Mouse (Mus musculus) embryonic facial prominence, embryonic 14.5 days (tissue): Measurements from ENCODE around the gene Uba3. TPM values are rescaled to one million over a fixed set of nuclear protein-coding genes. Genes with fewer than 3 reads are reported as not detected.
A peak's percentile ranks its signal among the peaks of the same experiment; 100 is the strongest.

ENCODE experiments used
- ATAC-seq: fragments of 200-750 bp; cut with Nextera tagmentation; 2 replicates; pipeline ENCODE4 v1.8.0; 2017; ENCODE audit warnings: low read depth, moderate number of reproducible peaks, moderate TSS enrichment
- DNase-seq: peaks from one replicate; pipeline ENCODE4 v3.0.0-alpha.2; 2015; ENCODE audit warnings: low spot score
- H3K27ac ChIP-seq: fragments of 300-500 bp; sonication (generic); replicated peaks from 2 replicates; pipeline ENCODE4 v1.5.1; 2014; ENCODE audit warnings: low read depth, mild to moderate bottlenecking, low read length, moderate library complexity
- H3K27me3 ChIP-seq: fragments of 300-500 bp; sonication (generic); replicated peaks from 2 replicates; pipeline ENCODE4 v1.6.1; 2014; ENCODE audit warnings: low read length; ENCODE audit not compliant: control insufficient read depth, insufficient read depth
- H3K36me3 ChIP-seq: fragments of 300-500 bp; sonication (generic); 2 replicates; pipeline ENCODE4 v1.6.1; 2014; ENCODE audit warnings: low read length, mixed read lengths; ENCODE audit not compliant: control insufficient read depth, insufficient read depth
- H3K4me1 ChIP-seq: fragments of 300-500 bp; sonication (generic); 2 replicates; pipeline ENCODE4 v1.6.1; 2014; ENCODE audit warnings: antibody characterized with exemption, low read length; ENCODE audit not compliant: control insufficient read depth, insufficient read depth
- H3K4me2 ChIP-seq: fragments of 300-500 bp; sonication (generic); 2 replicates; pipeline ENCODE4 v1.6.1; 2014; ENCODE audit warnings: low read depth, mild to moderate bottlenecking, low read length, moderate library complexity, mixed read lengths
- H3K4me3 ChIP-seq: fragments of 300-500 bp; sonication (generic); 2 replicates; pipeline ENCODE4 v1.5.1; 2014; ENCODE audit warnings: low read depth, mild to moderate bottlenecking, low read length
- H3K9ac ChIP-seq: fragments of 300-500 bp; sonication (generic); 2 replicates; pipeline ENCODE4 v1.6.1; 2014; ENCODE audit warnings: low read depth, mild to moderate bottlenecking, low read length, moderate library complexity, mixed read lengths
- H3K9me3 ChIP-seq: fragments of 300-500 bp; sonication (generic); 2 replicates; pipeline ENCODE4 v1.6.1; 2016; ENCODE audit warnings: low read length; ENCODE audit not compliant: control insufficient read depth
- WGBS: fragments of 180-500 bp; shearing (Covaris S2); extraction: QIAGEN DNeasy Blood & Tissue Kit; methylation state at CpG from one replicate; pipeline ENCODE4 v1.1.7; 2014; 5-methylcytosine and 5-hydroxymethylcytosine counted together
- polyA plus RNA-seq: library from polyadenylated mRNA; unstranded; fragments of >200 nt; fragmentation: Nextera tagmentation; extraction: Ambion mirVana; gene quantifications from 2 replicates; pipeline ENCODE4 v1.2.1, GENCODE M21; 2014

Gene Uba3
- polyA plus RNA-seq, 1 experiment from 2014 or later: 77.7 TPM

DNA sequence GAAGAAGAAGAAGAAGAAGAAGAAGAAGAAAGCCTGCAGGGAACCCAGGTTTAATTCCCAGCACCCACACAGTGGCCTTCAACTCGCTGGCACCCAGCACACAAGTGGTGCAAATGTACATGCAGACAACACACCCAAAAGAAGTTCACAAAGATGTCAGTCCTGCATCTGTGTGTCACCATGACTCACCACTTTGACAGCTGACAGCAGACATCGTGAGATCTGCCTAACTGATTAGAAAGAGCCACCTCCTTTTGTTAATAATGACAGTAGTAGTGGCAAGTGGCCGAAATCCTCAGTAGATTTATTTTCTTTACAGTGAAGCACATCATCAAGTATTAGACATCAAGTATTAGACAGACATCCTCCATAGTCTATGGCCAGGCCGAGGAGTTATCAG lies 1.6 kb upstream of the Uba3 start:
- H3K9me3 ChIP-seq: no peaks in the 10 kb centered on the region
- 76% methylated on average over 4 of the region's 4 CpGs for WGBS

DNA sequence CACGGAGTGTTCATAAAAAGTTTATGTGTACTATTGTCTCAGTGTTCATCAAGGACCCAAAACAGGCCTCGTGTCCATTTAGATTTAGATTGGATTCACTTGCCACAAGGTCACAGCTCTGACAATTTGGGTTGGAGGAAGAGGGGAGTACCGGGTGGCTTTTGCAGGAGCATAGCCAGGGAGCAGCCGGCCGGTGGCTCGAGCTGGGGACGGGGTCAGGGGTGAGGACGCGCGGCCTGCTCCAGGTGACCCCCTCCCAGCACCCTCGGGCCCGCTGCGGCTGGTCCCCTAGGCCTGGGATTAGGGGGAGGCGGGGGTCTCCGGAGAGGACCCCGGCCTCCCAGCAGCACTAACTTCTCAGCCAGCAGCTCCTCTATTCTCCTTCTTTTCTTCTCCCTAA lies 495 bp downstream of the Uba3 start:
- H3K36me3 ChIP-seq: peaks cover 9% of the 10 kb centered on the region; the same call in 1 of the 2 replicates
- H3K4me1 ChIP-seq: peaks cover 14% of the 10 kb centered on the region
- no peaks in the 10 kb centered on the region for H3K9me3 ChIP-seq
- peak overlapping the region; percentile 92 for H3K4me3 ChIP-seq
- H3K27ac ChIP-seq: peak overlapping the region; percentile 90
- peak; percentile 26; the same call in 1 of the 2 replicates for ATAC-seq
- H3K27me3 ChIP-seq: no peaks in the 10 kb centered on the region
- 0% methylated on average over 16 of the region's 16 CpGs for WGBS
- peak overlapping the region; percentile 98 for H3K9ac ChIP-seq
- H3K4me2 ChIP-seq: peak overlapping the region; percentile 81
- no peak for DNase-seq

More for the DNA sequence above, 1.6 kb upstream of the Uba3 start:
- peaks cover 19% of the 10 kb centered on the region for H3K4me1 ChIP-seq
- no peaks in the 10 kb centered on the region for H3K27me3 ChIP-seq
- DNase-seq: no peak
- H3K36me3 ChIP-seq: 0 out of 2 replicates have a peak, but pooled peaks cover 5% of the 10 kb centered on the region
- no peak overlapping the region for H3K9ac ChIP-seq
- H3K4me2 ChIP-seq: no peak overlapping the region
- no peak overlapping the region for H3K4me3 ChIP-seq
- H3K27ac ChIP-seq: no peak overlapping the region
- no peak for ATAC-seq

DNA sequence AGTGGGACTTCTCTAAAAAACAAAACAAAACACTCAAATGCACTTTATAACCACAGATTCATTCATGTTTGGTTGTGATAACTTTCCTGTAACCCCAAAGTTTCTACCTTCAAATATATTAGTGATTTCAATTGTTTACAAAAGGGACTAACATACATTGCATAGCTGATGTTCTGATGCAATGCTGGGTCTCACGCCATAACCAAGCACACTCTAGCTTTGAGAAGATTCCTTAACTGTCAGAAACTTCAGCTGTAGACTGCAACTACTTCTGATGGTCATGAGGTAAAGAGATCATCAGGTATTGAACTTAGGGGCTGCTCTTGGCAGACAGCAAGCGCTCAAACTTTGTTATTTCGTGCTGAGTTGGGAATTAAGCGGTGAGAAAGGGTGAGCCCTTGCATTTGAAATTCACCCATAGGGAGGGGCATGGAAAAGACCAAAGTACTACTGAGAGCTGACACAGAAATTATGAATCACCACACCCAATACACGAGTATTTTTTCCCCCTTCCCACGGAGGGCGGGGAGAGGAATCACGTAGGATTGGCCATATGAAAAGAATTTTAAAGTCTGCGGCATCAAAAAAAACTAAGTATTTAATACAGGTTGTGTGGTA lies 1.1 kb downstream of the Uba3 start:
- ATAC-seq: no peak
- Histone ChIP-seq H3K27ac (0 out of 2 replicates have a peak overlapping the region, but pooled peaks have one; percentile 90), H3K36me3 (peaks cover 9% of the 10 kb centered on the region)

DNA sequence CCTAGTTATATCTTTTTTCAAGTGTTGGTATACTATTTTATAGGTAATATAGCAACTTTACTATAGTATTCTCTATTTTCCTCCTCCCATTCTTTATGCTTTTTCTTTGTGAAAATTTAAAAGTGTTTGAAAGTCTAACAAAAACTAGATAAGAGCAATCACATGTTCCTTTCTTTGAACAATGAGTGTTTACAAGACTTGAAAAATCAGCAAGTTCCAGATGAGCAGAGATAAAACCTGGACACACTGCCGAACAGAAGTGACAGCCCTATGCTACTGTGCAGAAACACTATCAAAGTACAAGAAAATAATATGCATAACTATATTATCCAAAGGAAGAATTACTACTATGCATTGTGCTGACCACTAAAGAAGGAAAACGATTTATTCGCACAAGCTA lies 3.0 kb downstream of the Uba3 start:
- WGBS: 92% methylated on average over 3 of the region's 3 CpGs

More for the DNA sequence above, 1.1 kb downstream of the Uba3 start:
- H3K27me3 ChIP-seq: no peaks in the 10 kb centered on the region
- WGBS: 15% methylated on average over 9 of the region's 9 CpGs
- peaks cover 14% of the 10 kb centered on the region for H3K4me1 ChIP-seq
- peak overlapping the region; percentile 98 for H3K9ac ChIP-seq
- H3K9me3 ChIP-seq: no peaks in the 10 kb centered on the region
- H3K4me3 ChIP-seq: peak overlapping the region; percentile 92
- DNase-seq: no peak
- H3K4me2 ChIP-seq: peak overlapping the region; percentile 81

GRCm38 (mm10) chr6:97200437-97200836 lies 5.0 kb downstream of the Uba3 start:
- Histone ChIP-seq H3K4me3 (no peak overlapping the region), H3K9me3 (no peaks in the 10 kb centered on the region), H3K36me3 (peaks cover 43% of the 10 kb centered on the region), H3K4me2 (no peak overlapping the region), H3K27me3 (no peaks in the 10 kb centered on the region), H3K4me1 (peaks cover 14% of the 10 kb centered on the region), H3K27ac (no peak overlapping the region), H3K9ac (no peak overlapping the region)
- DNase-seq (no peak), ATAC-seq (no peak)
- 40% methylated on average over 3 of the region's 3 CpGs for WGBS

More for the DNA sequence above, 3.0 kb downstream of the Uba3 start:
- ATAC-seq (no peak), DNase-seq (no peak)
- H3K4me1 ChIP-seq: peaks cover 14% of the 10 kb centered on the region
- H3K4me3 ChIP-seq: no peak overlapping the region
- no peaks in the 10 kb centered on the region for H3K27me3 ChIP-seq
- H3K36me3 ChIP-seq: peaks cover 22% of the 10 kb centered on the region
- no peak overlapping the region for H3K27ac ChIP-seq
- H3K9me3 ChIP-seq: no peaks in the 10 kb centered on the region
- H3K9ac ChIP-seq: no peak overlapping the region
- no peak overlapping the region for H3K4me2 ChIP-seq

- ATAC-seq (peak; percentile 66), DNase-seq (peak; percentile 51)
- 9% methylated on average over 11 of the region's 11 CpGs for WGBS
- H3K27me3 ChIP-seq: no peaks in the 10 kb centered on the region
- peak overlapping the region; percentile 99 for H3K4me3 ChIP-seq
- peaks cover 27% of the 10 kb centered on the region for H3K36me3 ChIP-seq
- H3K4me2 ChIP-seq: peak overlapping the region; percentile 60
- no peaks in the 10 kb centered on the region for H3K9me3 ChIP-seq
- peak overlapping the region; percentile 94 for H3K9ac ChIP-seq
- H3K27ac ChIP-seq: peak overlapping the region; percentile 93
- H3K4me1 ChIP-seq: peaks cover 12% of the 10 kb centered on the region
Observed at GRCm38 (mm10) chr6:97179367-97179828, 26.0 kb downstream of the Uba3 start.

DNA sequence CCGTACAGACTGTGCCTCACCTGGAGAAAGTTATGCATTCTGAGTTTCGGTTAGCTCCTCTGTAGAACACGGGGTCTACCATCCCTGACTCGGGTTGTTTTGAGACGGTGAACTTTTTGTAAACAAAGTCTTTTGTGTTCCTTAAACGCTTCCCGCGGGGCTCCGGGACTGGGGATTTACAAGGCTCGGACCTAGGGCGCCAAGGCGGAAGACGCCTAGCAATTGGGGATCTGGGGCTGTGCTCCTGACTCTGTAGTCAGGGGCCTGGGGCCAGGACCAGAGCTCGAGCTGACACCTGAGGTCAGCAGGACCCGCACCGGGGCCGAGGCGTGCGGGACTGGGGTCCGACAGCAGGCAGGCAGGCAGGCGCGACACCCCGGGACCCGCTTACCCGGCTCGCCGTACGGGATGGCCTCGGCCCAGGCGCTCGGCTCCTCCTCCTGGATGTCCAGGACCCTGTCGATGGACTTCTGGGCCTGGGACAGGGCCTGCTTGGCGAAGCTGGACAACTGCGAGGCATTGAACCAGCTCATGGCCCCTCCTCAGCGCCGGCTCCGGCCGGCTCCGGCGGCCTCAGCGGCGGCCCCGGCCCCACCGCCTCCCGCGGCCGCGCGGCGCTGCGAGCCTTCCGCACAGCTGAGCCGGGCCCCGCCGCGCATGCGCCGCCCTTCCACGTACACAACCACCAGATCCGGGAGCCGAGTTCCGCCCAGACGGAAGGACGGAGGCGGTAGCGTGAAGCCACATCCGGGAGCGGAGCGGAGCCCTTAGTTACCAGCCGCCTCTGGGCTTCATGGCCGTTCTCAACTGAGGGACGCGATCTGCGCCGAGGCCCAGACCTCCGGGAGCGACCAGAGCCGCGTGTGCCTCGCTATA lies 26.7 kb downstream of the Uba3 start, which contains the start of gene Tmf1:
TSS of gene Tmf1 (minus strand) at position 632 of the 876 bp plus-strand sequence.
- peaks cover 12% of the 10 kb centered on the region for H3K4me1 ChIP-seq
- DNase-seq: peak; percentile 98
- peak within 1 kb of the TSS; percentile 94 for H3K9ac ChIP-seq
- no peaks in the 10 kb centered on the region for H3K27me3 ChIP-seq
- H3K4me2 ChIP-seq: peak within 1 kb of the TSS; percentile 60
- H3K9me3 ChIP-seq: no peaks in the 10 kb centered on the region
- WGBS: 0% methylated on average over 54 of the region's 80 CpGs
- peak within 1 kb of the TSS; percentile 93 for H3K27ac ChIP-seq
- ATAC-seq: peak; percentile 98
- H3K4me3 ChIP-seq: peak within 1 kb of the TSS; percentile 99
- peaks cover 23% of the 10 kb centered on the region for H3K36me3 ChIP-seq

GRCm38 (mm10) chr6:97175716-97176115 lies 29.7 kb downstream of the Uba3 start:
- H3K9ac ChIP-seq: no peak overlapping the region
- WGBS: 73% methylated on average over 11 of the region's 11 CpGs
- DNase-seq: no peak
- H3K4me2 ChIP-seq: no peak overlapping the region
- peaks cover 40% of the 10 kb centered on the region for H3K36me3 ChIP-seq
- no peaks in the 10 kb centered on the region for H3K9me3 ChIP-seq
- H3K4me1 ChIP-seq: peaks cover 12% of the 10 kb centered on the region
- H3K4me3 ChIP-seq: no peak overlapping the region
- no peak for ATAC-seq
- no peaks in the 10 kb centered on the region for H3K27me3 ChIP-seq
- no peak overlapping the region for H3K27ac ChIP-seq
